Mouse (Mus musculus): ENCODE data around the gene Acot13. TPM values are rescaled to one million over a fixed set of nuclear protein-coding genes. Genes with fewer than 3 reads are reported as not detected.
"Not testable (repeated sequence)": the region's sequence is repeated elsewhere in the genome, so short reads cannot be mapped to it uniquely, and the experiment has no call there.

Acot13 gene
- polyA plus RNA-seq (2017; shearing (Covaris generic)) = 10 to 100 TPM; 59.1 to 69.9 TPM

GRCm38 (mm10) chr13:24831353-24832130 is at the start of gene Acot13, which contains the start of gene Tdp2:
Acot13 (minus strand) TSS chr13:24831540.
Tdp2 (plus strand) TSS chr13:24831679.
- peak; percentile 94 for ATAC-seq

- no peak for ATAC-seq
These were observed 49.4 kb upstream of the Acot13 start for GRCm38 (mm10) chr13:24880704-24881103.

GRCm38 (mm10) chr13:24880208-24880607 is 48.9 kb upstream of the Acot13 start:
- ATAC-seq = no peak

- no peak for ATAC-seq
These were observed 48.2 kb upstream of the Acot13 start for GRCm38 (mm10) chr13:24879359-24880040.

- no peak for ATAC-seq
These were observed 36.9 kb upstream of the Acot13 start for GRCm38 (mm10) chr13:24868233-24868632.

GRCm38 (mm10) chr13:24867789-24868188 is 36.4 kb upstream of the Acot13 start:
- ATAC-seq = no peak

GRCm38 (mm10) chr13:24866430-24867402 is 35.4 kb upstream of the Acot13 start:
- peak; percentile 85 for ATAC-seq

GRCm38 (mm10) chr13:24862520-24862919 is 31.2 kb upstream of the Acot13 start:
- no peak for ATAC-seq

GRCm38 (mm10) chr13:24862021-24862420 is 30.7 kb upstream of the Acot13 start:
- ATAC-seq = no peak

- no peak for ATAC-seq
These were observed 29.7 kb upstream of the Acot13 start for GRCm38 (mm10) chr13:24861084-24861483.

GRCm38 (mm10) chr13:24859115-24859514 is 27.8 kb upstream of the Acot13 start:
- no peak for ATAC-seq

GRCm38 (mm10) chr13:24852570-24852969 is 21.2 kb upstream of the Acot13 start:
- ATAC-seq = no peak

GRCm38 (mm10) chr13:24851989-24852388 is 20.6 kb upstream of the Acot13 start:
- no peak for ATAC-seq

- ATAC-seq = no peak
These were observed 18.0 kb upstream of the Acot13 start for GRCm38 (mm10) chr13:24849318-24849717.

GRCm38 (mm10) chr13:24844983-24845955 is 13.9 kb upstream of the Acot13 start, which contains the start of gene D130043K22Rik:
D130043K22Rik (plus strand) TSS chr13:24845135.
- no peak for ATAC-seq

- no peak for ATAC-seq
These were observed 10.4 kb upstream of the Acot13 start for GRCm38 (mm10) chr13:24841702-24842101.

- no peak for ATAC-seq
These were observed 8.5 kb upstream of the Acot13 start for GRCm38 (mm10) chr13:24839831-24840230.

- not testable (repeated sequence) for ATAC-seq
These were observed 6.4 kb upstream of the Acot13 start for GRCm38 (mm10) chr13:24837765-24838164.

GRCm38 (mm10) chr13:24832811-24833155 is 1.4 kb upstream of the Acot13 start:
- no peak for ATAC-seq

- no peak for ATAC-seq
These were observed 931 bp upstream of the Acot13 start for GRCm38 (mm10) chr13:24832131-24832810.

Data from CD4-positive, CD25-positive, alpha-beta regulatory T cell, adult 4 months (primary cell).